10 mouse cellular contexts compared by ENCODE assay signal in genomic region chr8:109464451-109464891, GRCm38 (mm10). TPM values are rescaled to one million over a fixed set of nuclear protein-coding genes. Genes with fewer than 3 reads are reported as not detected.
DNase-seq lines count a peak whose midpoint lies in the region; ATAC-seq and TF ChIP-seq lines count a peak whose summit lies in the region.
"Had no signal": no experiment of that assay in that cellular context is flagged by ENCODE, and none has a peak within 500 bp of the region (broad histone marks: within the 10 kb centered on the region; RNA-seq: fewer than 3 reads in every experiment).

No protein-coding gene starts in this region.

- H3K9ac ChIP-seq in heart, embryonic 12.5 days, result no peak overlapping the region
- peak overlapping the region; percentile 54; the same call in 1 of the 2 replicates for H3K9ac ChIP-seq in midbrain, postnatal 0 days (replicated peaks; ENCODE audit: low read length, poor library complexity, severe bottlenecking)

- H3K9me3 ChIP-seq in heart, embryonic 12.5 days (replicated peaks), result no peaks in the 10 kb centered on the region
- no peaks in the 10 kb centered on the region for H3K9me3 ChIP-seq in hindbrain, embryonic 10.5 days
- no peaks in the 10 kb centered on the region for H3K9me3 ChIP-seq in midbrain, postnatal 0 days (ENCODE audit: low read length)

- H3K4me3 ChIP-seq in heart, embryonic 12.5 days, result no peak overlapping the region
- peak overlapping the region; percentile 26; the same call in 1 of the 2 replicates for H3K4me3 ChIP-seq in hindbrain, embryonic 10.5 days
- peak overlapping the region; percentile 28 for H3K4me3 ChIP-seq in left cerebral cortex, adult 2 months
- peak overlapping the region; percentile 9; the same call in 1 of the 2 replicates for H3K4me3 ChIP-seq in midbrain, postnatal 0 days (ENCODE audit: low read depth, low read length)

- H3K4me2 ChIP-seq in heart, embryonic 12.5 days, result peak overlapping the region; percentile 59
- peak overlapping the region; percentile 39 for H3K4me2 ChIP-seq in midbrain, postnatal 0 days (ENCODE audit: low read depth, low read length, poor library complexity, severe bottlenecking)

- intact Hi-C loops in left cerebral cortex, adult 2 months (cut with DNase I), result loop anchor here (2.0 to 10.0 kb wide), 4 partner anchors 48 to 1650 kb away; no protein-coding TSS in a partner anchor

- peaks cover 16% of the 10 kb centered on the region for H3K4me1 ChIP-seq in heart, embryonic 12.5 days (replicated peaks)
- peaks cover 47% of the 10 kb centered on the region for H3K4me1 ChIP-seq in hindbrain, embryonic 10.5 days (replicated peaks)
- peaks cover 26% of the 10 kb centered on the region for H3K4me1 ChIP-seq in midbrain, postnatal 0 days (ENCODE audit: insufficient read depth, low read length)

- peak; percentile 20; the same call in 1 of the 2 replicates for ATAC-seq in heart, embryonic 12.5 days (ENCODE audit: insufficient number of reproducible peaks, low FRiP score)
- ATAC-seq in midbrain, postnatal 0 days (ENCODE audit: low FRiP score), result peak; percentile 86
- no peak for ATAC-seq in activated CD4-positive, CD25-positive, alpha-beta regulatory T cell, adult 4 months

- H3K27me3 ChIP-seq in heart, embryonic 12.5 days (replicated peaks), result no peaks in the 10 kb centered on the region
- H3K27me3 ChIP-seq in hindbrain, embryonic 10.5 days (ENCODE audit: insufficient read depth, poor library complexity, severe bottlenecking), result peaks cover 4% of the 10 kb centered on the region; the same call in 1 of the 2 replicates
- no peaks in the 10 kb centered on the region for H3K27me3 ChIP-seq in midbrain, postnatal 0 days (ENCODE audit: insufficient read depth, low read length)

- DNase-seq in heart, adult 8-10 months (ENCODE audit: low spot score), result no peak
- peak; percentile 75 for DNase-seq in embryo, embryonic 10.5 days (ENCODE audit: low spot score)
- peak; percentile 13 for DNase-seq in hindbrain, embryonic 10.5 days (ENCODE audit: low spot score)
- DNase-seq in left cerebral cortex, adult 2 months (ENCODE audit: extremely low spot score in 1 of 2, low spot score in 2 of 2), result peak; percentile 44 to 63
- peak; percentile 93 for DNase-seq in midbrain, postnatal 0 days (ENCODE audit: low spot score)
- no peak for DNase-seq in testis, postnatal 10 days (ENCODE audit: low spot score)

- TF ChIP-seq CTCF in left cerebral cortex, adult 2 months (IDR thresholded peaks at IDR 0.05), result no peak
- TF ChIP-seq CTCF in midbrain, postnatal 0 days (IDR thresholded peaks at IDR 0.05), result no peak

- H3K36me3 ChIP-seq in heart, embryonic 12.5 days, result no peaks in the 10 kb centered on the region
- no peaks in the 10 kb centered on the region for H3K36me3 ChIP-seq in hindbrain, embryonic 10.5 days
- H3K36me3 ChIP-seq in midbrain, postnatal 0 days (ENCODE audit: insufficient read depth, low read length), result no peaks in the 10 kb centered on the region

- H3K27ac ChIP-seq in heart, embryonic 12.5 days (ENCODE audit: poor library complexity, severe bottlenecking), result no peak overlapping the region
- peak overlapping the region; percentile 70 for H3K27ac ChIP-seq in hindbrain, embryonic 10.5 days
- peak overlapping the region; percentile 68; the same call in 1 of the 2 replicates for H3K27ac ChIP-seq in left cerebral cortex, adult 2 months
- peak overlapping the region; percentile 91 for H3K27ac ChIP-seq in midbrain, postnatal 0 days (ENCODE audit: low read depth, low read length)

- 45% methylated on average over 15 of the region's 15 CpGs for WGBS in heart, embryonic 12.5 days
- 50% methylated on average over 15 of the region's 15 CpGs for WGBS in hindbrain, embryonic 10.5 days
- 6% methylated on average over 15 of the region's 15 CpGs for WGBS in midbrain, postnatal 0 days

RNA-seq across cellular contexts. Expression of gene Pmfbp1, which starts 29.4 kb away (rescaled TPM):
- 0.23 TPM in 1 of 2 replicates, not detected in the other for polyA plus RNA-seq in heart, embryonic 12.5 days (2016; fragmentation: Nextera tagmentation; extraction: Ambion mirVana)
- not detected for total RNA-seq in heart, adult 8-10 months (2022)
- polyA plus RNA-seq in hindbrain, embryonic 10.5 days (2016; fragmentation: Nextera tagmentation; extraction: Ambion mirVana), result 1.2 and 1.5 TPM in 2 replicates
- under 1 TPM; 0.32 to 0.42 TPM for total RNA-seq in left cerebral cortex, adult 2 months (2021)
- total RNA-seq in midbrain, postnatal 0 days (2014; rRNA removed), result 2.2 and 2.7 TPM in 2 replicates
- polyA plus RNA-seq in midbrain, postnatal 0 days (2015; fragmentation: Nextera tagmentation; extraction: Ambion mirVana), result 1.2 TPM in 2 replicates
- not detected for polyA plus RNA-seq in activated CD4-positive, CD25-positive, alpha-beta regulatory T cell, adult 4 months (2017; shearing (Covaris generic))
- total RNA-seq: ES-E14; heart, postnatal 14 days had no signal

Comparison
In these comparisons a context has a peak if more than half of its experiments do, and no peak if none do; other contexts are left out.
1. DNase-seq: peak in embryo, embryonic 10.5 days (single experiment), hindbrain, embryonic 10.5 days (single experiment), left cerebral cortex, adult 2 months (2 of 2) and midbrain, postnatal 0 days (single experiment); none in heart, adult 8-10 months (single experiment) and testis, postnatal 10 days (single experiment).